Mouse (Mus musculus) kidney, adult 2 months (tissue): ENCODE data around the gene Cabp2.

Experiments
- CTCF ChIP-seq: fragments of 200-500 bp; conservative IDR thresholded peaks from 2 replicates; pipeline ENCODE4 v1.5.1; 2011; ENCODE audit warnings: low read depth, mild to moderate bottlenecking, control low read depth, low read length, moderate library complexity, mixed read lengths; ENCODE audit not compliant: insufficient read depth, insufficient read length
- POLR2A ChIP-seq: fragments of 200-500 bp; IDR thresholded peaks from one replicate; pipeline ENCODE4 v1.6.1; 2011; ENCODE audit warnings: low read depth, low read length, control low read depth

DNA sequence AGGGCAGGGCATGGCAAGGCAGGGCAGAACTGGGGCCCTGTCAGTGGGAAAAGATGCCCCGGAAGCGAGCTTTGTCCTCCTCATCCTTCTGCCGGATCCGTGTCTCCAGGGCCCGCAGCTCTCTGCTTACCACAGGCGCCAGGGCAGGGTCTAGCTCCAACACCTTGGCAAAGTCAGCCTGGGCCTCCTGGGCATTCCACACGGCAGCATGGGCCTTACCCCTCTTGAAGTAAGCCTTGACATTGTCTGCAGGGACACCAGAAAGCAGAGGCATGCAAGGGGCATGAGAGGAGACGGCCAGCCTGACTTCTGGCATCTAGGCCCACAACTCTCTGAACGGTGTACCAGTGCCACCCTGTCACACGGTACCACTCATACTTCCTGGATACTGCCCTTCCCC lies 33.2 kb downstream of the Cabp2 start:
- no peak for TF ChIP-seq CTCF
- no peak for TF ChIP-seq POLR2A
